Mouse (Mus musculus) liver, embryonic 13.5 days (tissue): ENCODE data around the gene Slc22a6. TPM values are rescaled to one million over a fixed set of nuclear protein-coding genes. Genes with fewer than 3 reads are reported as not detected.

Experiments used
- ATAC-seq: fragments of 200-750 bp; cut with Nextera tagmentation; 2 replicates; pipeline ENCODE4 v1.8.0; 2017; ENCODE audit warnings: low read depth, mild to moderate bottlenecking, moderate number of reproducible peaks, moderate library complexity
- DNase-seq: peaks from one replicate; pipeline ENCODE4 v3.0.0; 2022
- H3K27ac ChIP-seq: fragments of 300-500 bp; sonication (generic); 2 replicates; pipeline ENCODE4 v1.5.1; 2015; ENCODE audit warnings: moderate library complexity, mild to moderate bottlenecking, inconsistent platforms
- H3K27me3 ChIP-seq: fragments of 300-500 bp; sonication (generic); 2 replicates; pipeline ENCODE4 v1.6.1; 2015; ENCODE audit warnings: mild to moderate bottlenecking, inconsistent platforms
- H3K36me3 ChIP-seq: fragments of 300-500 bp; sonication (generic); 2 replicates; pipeline ENCODE4 v1.6.1; 2015; ENCODE audit warnings: mild to moderate bottlenecking, inconsistent platforms
- H3K4me1 ChIP-seq: fragments of 300-500 bp; sonication (generic); replicated peaks from 2 replicates; pipeline ENCODE4 v1.6.1; 2015; ENCODE audit warnings: inconsistent platforms
- H3K4me2 ChIP-seq: fragments of 300-500 bp; sonication (generic); 2 replicates; pipeline ENCODE4 v1.6.1; 2015; ENCODE audit warnings: inconsistent platforms, mild to moderate bottlenecking, moderate library complexity
- H3K4me3 ChIP-seq: fragments of 300-500 bp; sonication (generic); replicated peaks from 2 replicates; pipeline ENCODE4 v1.5.1; 2015; ENCODE audit warnings: mild to moderate bottlenecking, inconsistent platforms
- H3K9ac ChIP-seq: fragments of 300-500 bp; sonication (generic); 2 replicates; pipeline ENCODE4 v1.6.1; 2015; ENCODE audit warnings: mild to moderate bottlenecking, inconsistent platforms
- H3K9me3 ChIP-seq: fragments of 300-500 bp; sonication (generic); replicated peaks from 2 replicates; pipeline ENCODE4 v1.6.1; 2016; ENCODE audit warnings: inconsistent platforms
- WGBS: fragments of 180-500 bp; shearing (Covaris S2); methylation state at CpG from one replicate; pipeline ENCODE4 v1.1.7; 2015; ENCODE audit not compliant: insufficient replicate concordance; 5-methylcytosine and 5-hydroxymethylcytosine counted together
- polyA plus RNA-seq: library from polyadenylated mRNA; unstranded; fragments of >200 nt; fragmentation: Nextera tagmentation; extraction: Ambion mirVana; gene quantifications from 2 replicates; pipeline ENCODE4 v1.2.1, GENCODE M21; 2015

The Slc22a6 gene
- polyA plus RNA-seq, 1 experiment from 2014 or later, result not detected

DNA sequence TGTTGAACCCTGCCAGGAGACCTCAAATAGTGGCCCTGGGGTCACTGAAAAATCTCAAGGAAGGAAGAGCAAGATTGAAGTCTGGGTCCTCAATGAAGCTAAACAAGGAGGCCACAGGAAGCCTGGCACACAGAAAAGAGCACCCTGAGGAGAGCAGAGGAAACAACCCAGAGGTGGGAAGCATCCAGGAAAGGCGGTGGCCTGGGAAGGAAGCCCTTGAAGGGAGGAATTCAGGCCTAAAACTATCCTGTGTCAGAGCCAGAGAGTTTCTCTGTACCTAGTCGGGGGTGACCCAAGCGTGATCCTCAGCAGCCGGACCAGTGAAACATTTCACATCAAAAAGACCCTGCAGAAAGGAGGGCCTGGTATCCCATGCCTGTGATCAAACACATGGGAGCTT lies 38.5 kb downstream of the Slc22a6 start:
- Histone ChIP-seq H3K9ac (no peak overlapping the region), H3K4me2 (no peak overlapping the region), H3K27me3 (peaks cover 18% of the 10 kb centered on the region), H3K36me3 (no peaks in the 10 kb centered on the region), H3K9me3 (no peaks in the 10 kb centered on the region), H3K4me1 (no peaks in the 10 kb centered on the region; the same call in 1 of the 2 replicates), H3K27ac (no peak overlapping the region), H3K4me3 (no peak overlapping the region)
- ATAC-seq (no peak), DNase-seq (no peak)
- 54% methylated on average over 4 of the region's 4 CpGs for WGBS

- DNase-seq, result no peak
- Histone ChIP-seq H3K9me3 (no peaks in the 10 kb centered on the region), H3K36me3 (no peaks in the 10 kb centered on the region), H3K4me3 (peak overlapping the region; percentile 48), H3K9ac (peak overlapping the region; percentile 60), H3K27me3 (peaks cover 37% of the 10 kb centered on the region), H3K4me2 (peak overlapping the region; percentile 76), H3K27ac (no peak overlapping the region), H3K4me1 (peaks cover 35% of the 10 kb centered on the region)
- WGBS, result 2% methylated on average over 35 of the region's 35 CpGs
- 0 out of 2 replicates have a peak, but pooled peaks have one; percentile 21 for ATAC-seq
Measured at GRCm38 (mm10) chr19:8661821-8662307, 44.0 kb downstream of the Slc22a6 start.

- no peaks in the 10 kb centered on the region for H3K36me3 ChIP-seq
- H3K4me2 ChIP-seq, result peak overlapping the region; percentile 76
- no peaks in the 10 kb centered on the region for H3K9me3 ChIP-seq
- ATAC-seq, result peak; percentile 35; the same call in 1 of the 2 replicates
- peak overlapping the region; percentile 60 for H3K9ac ChIP-seq
- 3% methylated on average over 11 of the region's 11 CpGs for WGBS
- peak overlapping the region; percentile 48 for H3K4me3 ChIP-seq
- H3K4me1 ChIP-seq, result peaks cover 40% of the 10 kb centered on the region
- peak; percentile 42 for DNase-seq
- H3K27me3 ChIP-seq, result peaks cover 37% of the 10 kb centered on the region
- no peak overlapping the region for H3K27ac ChIP-seq
Measured at GRCm38 (mm10) chr19:8662337-8662736, 44.5 kb downstream of the Slc22a6 start.

DNA sequence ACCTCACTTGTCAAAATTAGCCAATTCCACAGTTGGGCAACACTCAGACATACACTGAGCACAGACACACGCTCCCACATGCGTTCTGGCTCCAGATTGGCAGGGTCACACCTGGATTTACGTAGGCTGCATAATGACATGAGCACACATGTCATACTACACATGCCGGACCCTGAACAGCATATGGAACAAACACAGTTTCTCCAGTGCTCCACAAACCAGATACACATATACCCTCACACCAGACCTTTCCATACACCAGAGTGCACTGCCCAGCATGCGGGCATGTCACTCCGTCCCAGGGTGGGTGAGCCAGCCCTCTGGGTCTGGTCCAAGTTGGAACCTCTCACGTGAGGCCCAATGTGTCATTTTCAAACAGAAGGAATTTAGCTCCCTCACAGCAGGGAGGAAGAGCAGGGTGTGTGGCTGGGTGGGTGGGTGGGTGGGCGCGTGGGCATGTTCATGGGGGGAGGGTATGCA lies 45.6 kb downstream of the Slc22a6 start, which contains the start of gene Chrm1:
TSS of gene Chrm1 (plus strand) at position 430 of the 480 bp plus-strand sequence.
- peaks cover 41% of the 10 kb centered on the region for H3K4me1 ChIP-seq
- H3K4me2 ChIP-seq, result peak within 1 kb of the TSS; percentile 76
- 0 out of 2 replicates have a peak within 1 kb of the TSS, but pooled peaks have one; percentile 48 for H3K4me3 ChIP-seq
- WGBS, result 73% methylated on average over 9 of the region's 9 CpGs
- H3K9ac ChIP-seq, result 0 out of 2 replicates have a peak within 1 kb of the TSS, but pooled peaks have one; percentile 60
- H3K36me3 ChIP-seq, result no peaks in the 10 kb centered on the region
- peaks cover 34% of the 10 kb centered on the region for H3K27me3 ChIP-seq
- H3K9me3 ChIP-seq, result no peaks in the 10 kb centered on the region
- no peak for DNase-seq
- no peak for ATAC-seq
- H3K27ac ChIP-seq, result no peak within 1 kb of the TSS

DNA sequence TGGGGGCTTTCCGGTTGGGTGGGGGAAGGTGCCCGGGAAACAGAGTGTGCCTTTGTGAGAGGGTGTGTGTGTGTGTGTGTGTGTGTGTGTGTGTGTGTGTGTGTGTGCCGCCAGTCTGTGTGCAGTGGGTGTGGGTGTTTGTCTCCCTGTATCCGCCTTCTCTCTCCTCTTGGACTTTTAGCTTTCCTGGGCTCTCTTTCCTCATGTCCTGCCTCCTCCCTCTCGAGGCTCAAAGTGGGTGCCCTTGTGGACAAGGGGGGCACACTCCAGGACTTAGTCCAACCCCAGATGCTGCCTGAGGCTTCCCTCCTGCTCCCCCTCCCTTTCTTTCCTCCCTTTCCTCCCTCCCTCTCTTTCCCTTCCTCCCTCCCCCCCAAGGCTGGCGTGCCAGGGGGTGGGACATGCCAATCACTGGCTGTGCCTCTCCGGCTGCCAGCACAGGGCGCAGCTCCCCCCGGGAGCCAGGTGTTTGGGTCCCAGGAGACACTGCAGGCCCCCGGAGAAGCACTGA lies 46.1 kb downstream of the Slc22a6 start:
- peaks cover 41% of the 10 kb centered on the region for H3K4me1 ChIP-seq
- H3K27ac ChIP-seq, result no peak overlapping the region
- no peak for DNase-seq
- no peak for ATAC-seq
- H3K36me3 ChIP-seq, result no peaks in the 10 kb centered on the region
- no peak overlapping the region for H3K9ac ChIP-seq
- peaks cover 34% of the 10 kb centered on the region for H3K27me3 ChIP-seq
- H3K4me2 ChIP-seq, result no peak overlapping the region
- WGBS, result 47% methylated on average over 9 of the region's 10 CpGs
- H3K4me3 ChIP-seq, result no peak overlapping the region
- H3K9me3 ChIP-seq, result no peaks in the 10 kb centered on the region

- Histone ChIP-seq H3K4me3 (no peak overlapping the region), H3K4me2 (no peak overlapping the region), H3K36me3 (no peaks in the 10 kb centered on the region), H3K4me1 (peaks cover 41% of the 10 kb centered on the region), H3K9ac (no peak overlapping the region), H3K27me3 (peaks cover 34% of the 10 kb centered on the region), H3K27ac (no peak overlapping the region), H3K9me3 (no peaks in the 10 kb centered on the region)
- ATAC-seq (no peak), DNase-seq (no peak)
- WGBS, result 26% methylated on average over 3 of the region's 3 CpGs
Measured at GRCm38 (mm10) chr19:8664859-8665258, 47.0 kb downstream of the Slc22a6 start.

DNA sequence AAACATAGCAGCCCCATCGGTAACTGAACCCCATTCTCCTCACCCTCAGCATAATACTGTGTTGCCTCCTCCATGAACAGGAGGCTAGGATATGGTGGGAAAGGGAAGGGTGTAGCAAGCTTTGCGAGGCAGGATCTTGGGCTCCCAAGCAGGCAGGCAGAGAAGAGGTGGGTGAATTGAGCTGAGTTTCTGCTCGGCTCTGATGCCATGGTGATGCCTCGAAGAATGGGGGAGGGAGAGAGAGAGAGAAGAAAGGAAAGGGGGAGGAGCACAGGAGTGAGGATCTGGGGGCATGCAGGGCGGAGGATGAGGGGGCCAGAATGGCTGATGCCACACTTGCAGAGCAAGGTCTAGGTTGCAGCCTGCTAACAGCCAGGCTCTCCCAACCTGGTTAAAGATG lies 47.9 kb downstream of the Slc22a6 start:
- no peak for ATAC-seq
- no peaks in the 10 kb centered on the region for H3K36me3 ChIP-seq
- H3K27ac ChIP-seq, result no peak overlapping the region
- WGBS, result 58% methylated on average over 5 of the region's 5 CpGs
- peaks cover 28% of the 10 kb centered on the region for H3K27me3 ChIP-seq
- H3K4me3 ChIP-seq, result no peak overlapping the region
- no peaks in the 10 kb centered on the region for H3K9me3 ChIP-seq
- no peak for DNase-seq
- H3K4me1 ChIP-seq, result peaks cover 41% of the 10 kb centered on the region
- no peak overlapping the region for H3K4me2 ChIP-seq
- H3K9ac ChIP-seq, result no peak overlapping the region

GRCm38 (mm10) chr19:8672859-8673258 lies 55.0 kb downstream of the Slc22a6 start:
- H3K4me1 ChIP-seq, result peaks cover 35% of the 10 kb centered on the region
- H3K4me2 ChIP-seq, result peak overlapping the region; percentile 39
- H3K9me3 ChIP-seq, result no peaks in the 10 kb centered on the region
- H3K9ac ChIP-seq, result no peak overlapping the region
- H3K27me3 ChIP-seq, result no peaks in the 10 kb centered on the region
- ATAC-seq, result peak; percentile 84
- WGBS, result 29% methylated on average over 3 of the region's 3 CpGs
- no peaks in the 10 kb centered on the region for H3K36me3 ChIP-seq
- H3K27ac ChIP-seq, result peak overlapping the region; percentile 65
- no peak overlapping the region for H3K4me3 ChIP-seq
- DNase-seq, result no peak

DNA sequence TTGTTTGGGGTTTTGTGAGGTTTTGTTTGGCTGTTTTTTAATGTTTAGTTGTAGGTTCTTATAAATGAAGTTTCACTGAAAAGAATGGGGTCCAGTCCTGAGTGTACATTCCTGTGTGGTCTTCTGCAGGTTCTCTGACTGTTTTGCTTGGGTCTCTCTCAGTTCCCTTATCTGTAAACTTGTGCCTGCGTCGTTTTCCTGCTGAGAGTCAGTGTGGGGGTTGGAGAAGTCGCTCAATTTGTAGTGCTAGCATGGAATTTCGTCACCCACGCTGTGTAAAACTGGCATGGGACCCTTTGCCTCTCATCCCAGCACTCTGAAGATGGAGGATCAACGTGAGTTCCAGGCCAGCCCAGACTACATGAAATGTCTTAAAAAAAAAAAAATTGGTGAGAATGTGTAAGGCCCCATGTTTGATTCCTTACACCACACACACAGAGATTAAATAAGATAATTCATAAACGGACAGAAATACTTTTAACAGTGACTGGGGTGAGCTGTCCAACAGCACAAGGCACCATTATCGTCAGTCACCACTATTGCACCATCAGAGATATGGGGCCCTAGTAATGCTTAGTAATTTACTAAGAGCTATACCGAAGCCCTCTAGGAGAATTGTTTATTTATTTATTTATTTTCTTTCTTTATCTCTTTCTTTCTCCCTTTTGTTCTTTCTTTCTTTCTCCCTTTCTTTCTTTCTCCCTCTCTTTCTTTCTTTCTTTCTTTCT lies 55.7 kb downstream of the Slc22a6 start:
- no peaks in the 10 kb centered on the region for H3K9me3 ChIP-seq
- peaks cover 35% of the 10 kb centered on the region for H3K4me1 ChIP-seq
- peak overlapping the region; percentile 65 for H3K27ac ChIP-seq
- DNase-seq, result no peak
- 12% methylated on average over 9 of the region's 9 CpGs for WGBS
- H3K9ac ChIP-seq, result no peak overlapping the region
- H3K4me2 ChIP-seq, result peak overlapping the region; percentile 39
- peak; percentile 76 for ATAC-seq
- no peaks in the 10 kb centered on the region for H3K27me3 ChIP-seq
- H3K4me3 ChIP-seq, result no peak overlapping the region
- no peaks in the 10 kb centered on the region for H3K36me3 ChIP-seq
